Mouse (Mus musculus) layer of hippocampus, adult 6 months (tissue): Measurements from ENCODE around the gene Cops3. TPM values are rescaled to one million over a fixed set of nuclear protein-coding genes. Genes with fewer than 3 reads are reported as not detected.

Experiments used
- long read RNA-seq, 2 experiments: library from polyadenylated mRNA; unstranded; transcript quantifications; one replicate each; pipeline ENCODE4 v2.0.0; 2019 to 2020
- polyA plus RNA-seq: library from polyadenylated mRNA; unstranded; fragments of <200 nt; fragmentation: Nextera tagmentation; gene quantifications from 2 replicates; pipeline ENCODE4 v1.2.3, GENCODE M21; 2021

Gene Cops3
- polyA plus RNA-seq = 110 and 113 TPM in 2 replicates
- long read RNA-seq, experiment 1, transcript Cops3-201 (12 exons, 1,646 nt) = major isoform, 208 of 240 reads
- long read RNA-seq, experiment 1, partial matches to known transcripts = 8 of 240 reads
- long read RNA-seq, experiment 1, other reads (novel, unspliced or antisense) = 21 of 240 reads
- long read RNA-seq, experiment 2, transcript Cops3-201 (12 exons, 1,646 nt) = major isoform, 484 of 529 reads
- long read RNA-seq, experiment 2, partial matches to known transcripts = 1 of 529 reads
- long read RNA-seq, experiment 2, other reads (novel, unspliced or antisense) = 39 of 529 reads

DNA sequence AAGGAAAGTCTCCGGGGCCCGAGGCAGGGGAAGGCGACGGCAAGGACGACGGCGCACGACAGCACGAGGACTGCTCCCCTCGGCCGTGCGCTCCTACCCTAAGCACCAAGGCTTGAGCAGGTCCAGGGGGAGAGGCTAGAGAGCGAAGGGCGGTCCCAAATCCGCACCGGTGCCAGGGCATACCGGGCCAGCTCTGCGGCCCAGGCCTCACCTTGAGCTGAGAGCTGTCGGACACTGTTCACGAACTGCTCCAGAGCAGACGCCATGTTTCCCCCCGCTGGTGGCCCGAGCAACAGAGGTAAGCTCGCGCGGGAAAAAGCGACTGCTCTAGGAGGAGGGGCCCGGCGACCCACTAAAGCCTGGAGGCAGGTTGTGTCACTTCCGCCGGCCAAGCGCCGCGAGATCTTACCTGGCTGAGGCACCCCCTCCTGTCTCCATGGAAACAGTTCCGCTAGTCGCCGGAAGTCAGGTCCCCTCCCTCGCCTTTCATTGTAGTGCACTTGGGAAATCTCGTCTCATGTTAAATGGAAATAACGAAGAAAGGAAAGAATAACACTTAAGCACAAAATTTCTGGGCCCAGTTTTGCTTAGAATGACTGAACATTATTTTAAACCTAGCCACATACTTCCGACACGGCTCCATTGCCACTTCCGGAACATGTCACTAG lies at the start of gene Cops3:
Gene Cops3 (minus strand): TSS at position 380 of the 668 bp plus-strand sequence.

DNA sequence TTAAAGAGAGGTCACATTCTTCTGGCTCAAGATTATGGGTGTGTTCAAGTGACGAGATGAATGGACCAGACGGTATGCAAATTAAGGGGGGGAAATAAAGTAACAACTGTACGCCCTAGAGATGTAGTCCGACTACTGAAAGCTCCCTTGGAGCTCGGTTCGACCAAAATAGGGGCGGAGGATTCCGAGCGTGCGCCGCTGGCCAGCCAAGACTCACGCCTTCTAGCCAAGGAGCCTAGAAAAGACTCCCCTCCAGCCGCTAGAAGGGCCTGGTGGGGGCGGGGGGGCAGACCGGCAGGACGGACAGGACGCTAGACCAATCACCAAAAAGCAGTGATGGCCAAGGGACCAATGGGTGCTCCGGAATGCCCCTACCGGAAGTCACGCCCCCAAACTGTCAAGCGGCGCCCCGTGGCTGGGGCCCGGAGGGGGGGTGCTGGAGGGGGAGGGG lies 605 bp downstream of the Cops3 start, which contains the start of gene Nt5m:
Gene Nt5m (plus strand): TSS at position 440 of the 451 bp plus-strand sequence.

DNA sequence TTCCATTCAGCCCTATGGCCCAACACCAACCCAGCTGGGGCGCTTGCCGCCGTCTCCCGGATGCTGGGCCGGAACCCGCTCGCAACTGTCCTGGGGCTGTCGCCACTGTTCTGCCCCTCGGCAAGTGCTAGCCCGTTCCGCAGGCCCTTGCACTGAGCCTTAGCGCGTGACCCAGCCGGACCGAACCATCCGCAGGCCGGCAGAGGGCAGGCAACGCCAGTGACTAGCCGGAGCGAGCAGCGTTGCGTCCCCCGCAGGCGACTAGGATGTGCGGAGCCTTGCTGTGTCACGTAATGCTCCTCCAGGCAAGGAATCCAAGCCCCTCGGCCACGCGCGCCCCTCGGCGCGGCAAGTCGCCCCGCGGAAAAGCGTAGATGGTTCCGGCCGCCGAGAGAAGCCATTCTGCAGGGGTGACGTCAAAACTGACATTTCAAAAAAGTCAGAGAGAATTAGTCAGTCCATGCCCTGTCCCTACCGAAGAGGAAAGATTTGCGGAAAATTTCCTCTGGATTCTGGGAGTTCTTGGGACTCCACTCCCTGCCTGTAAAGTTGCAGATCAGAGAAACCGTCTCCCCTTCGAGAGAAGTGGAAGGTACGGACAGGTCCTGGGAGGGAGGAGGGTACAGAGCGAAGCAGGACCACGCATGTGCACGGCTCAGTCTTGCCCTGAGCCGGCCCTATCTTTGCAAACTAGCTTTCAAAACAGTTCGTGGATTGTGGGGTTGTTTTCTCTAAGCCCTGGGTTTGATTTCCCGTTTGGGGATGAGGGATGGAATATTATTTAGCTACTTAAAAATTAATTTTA lies 29.8 kb downstream of the Cops3 start, which contains the start of gene Flcn:
Gene Flcn (minus strand): TSS at position 347 of the 805 bp plus-strand sequence.

DNA sequence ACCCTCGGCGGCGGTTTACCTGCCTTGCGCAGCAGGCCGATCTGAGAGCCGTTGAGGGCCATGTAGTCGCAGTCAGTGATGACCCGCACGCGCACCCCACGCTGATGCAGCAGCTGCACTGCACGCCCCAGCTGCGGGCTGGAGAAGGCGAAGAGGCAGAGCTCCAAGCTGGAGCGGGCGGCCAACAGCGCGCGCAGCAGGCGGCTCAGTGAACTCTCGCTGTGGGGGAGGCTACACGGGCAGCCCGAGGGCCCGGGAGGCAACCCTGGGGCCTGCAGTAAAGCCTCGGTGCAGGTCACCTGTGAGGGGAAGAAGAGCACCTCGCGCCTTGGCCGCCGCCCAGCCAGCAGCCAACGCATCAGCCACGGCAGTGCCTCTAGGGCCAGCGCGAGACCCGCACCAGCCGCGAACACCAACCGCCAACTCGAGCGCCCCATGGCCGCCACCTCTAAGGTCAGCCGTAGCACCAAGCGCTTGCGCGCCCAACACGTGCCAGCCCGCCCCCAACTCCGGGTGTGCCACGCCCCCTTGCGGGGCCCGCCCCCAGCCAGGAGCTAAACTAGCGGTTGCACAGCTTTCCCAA lies 52.3 kb downstream of the Cops3 start, which contains the start of gene Pld6:
Gene Pld6 (minus strand): TSS at position 447 of the 583 bp plus-strand sequence.

Other genes with a start within 250 kb of the Cops3 start
- gene Olfr223, start 246.5 kb downstream of the Cops3 start, polyA plus RNA-seq = not detected in 2 replicates
- gene Mprip, start 178.5 kb downstream of the Cops3 start, polyA plus RNA-seq = 37.9 and 41.4 TPM in 2 replicates
- gene Pld6, start 52.2 kb downstream of the Cops3 start, polyA plus RNA-seq = 0.18 and 0.53 TPM in 2 replicates
- gene Flcn, start 29.8 kb downstream of the Cops3 start, polyA plus RNA-seq = 25.8 and 26.5 TPM in 2 replicates
- gene Nt5m, start 391 bp downstream of the Cops3 start, polyA plus RNA-seq = 109 and 113 TPM in 2 replicates
- 54.1 and 54.5 TPM in 2 replicates for gene Med9, start 108.4 kb upstream of the Cops3 start, polyA plus RNA-seq
- gene Rasd1, start 125.1 kb upstream of the Cops3 start, polyA plus RNA-seq = 53.9 and 56.0 TPM in 2 replicates
- 4.1 and 5.1 TPM in 2 replicates for gene Pemt, start 206.7 kb upstream of the Cops3 start, polyA plus RNA-seq